ENCODE assay signal across 8 mouse cellular contexts in genomic region chr9:50452303-50452775, GRCm38 (mm10). TPM values are rescaled to one million over a fixed set of nuclear protein-coding genes. Genes with fewer than 3 reads are reported as not detected.
DNase-seq lines count a peak whose midpoint lies in the region; ATAC-seq lines count a peak whose summit lies in the region.

No protein-coding gene starts in this region.

- no peak overlapping the region for H3K9ac ChIP-seq in heart, embryonic 15.5 days
- H3K9ac ChIP-seq in liver, embryonic 12.5 days: peak overlapping the region; percentile 44
- H3K9ac ChIP-seq in stomach, embryonic 14.5 days (replicated peaks; ENCODE audit: low read depth, low read length): no peak overlapping the region

- H3K27ac ChIP-seq in brown adipose tissue, adult 24 weeks (replicated peaks; ENCODE audit: low read depth, low read length): no peak overlapping the region
- no peak overlapping the region for H3K27ac ChIP-seq in heart, embryonic 15.5 days
- peak overlapping the region; percentile 56; the same call in 1 of the 2 replicates for H3K27ac ChIP-seq in liver, embryonic 12.5 days
- H3K27ac ChIP-seq in stomach, embryonic 14.5 days (ENCODE audit: low read length): no peak overlapping the region

- H3K36me3 ChIP-seq in heart, embryonic 15.5 days: no peaks in the 10 kb centered on the region
- H3K36me3 ChIP-seq in liver, embryonic 12.5 days: no peaks in the 10 kb centered on the region
- H3K36me3 ChIP-seq in stomach, embryonic 14.5 days (ENCODE audit: control insufficient read depth, insufficient read depth, low read length): no peaks in the 10 kb centered on the region

- DNase-seq in fibroblast of lung, adult 2 months (ENCODE audit: low read depth): peak; percentile 49
- peak; percentile 90 for DNase-seq in kidney, postnatal 14 days
- DNase-seq in natural killer cell, adult 2 months (ENCODE audit: low spot score in 2 of 2): peak; percentile 79 to 82

- no peaks in the 10 kb centered on the region for H3K27me3 ChIP-seq in heart, embryonic 15.5 days
- no peaks in the 10 kb centered on the region for H3K27me3 ChIP-seq in liver, embryonic 12.5 days (replicated peaks)
- H3K27me3 ChIP-seq in stomach, embryonic 14.5 days (ENCODE audit: control insufficient read depth, insufficient read depth, low read length): no peaks in the 10 kb centered on the region

- H3K9me3 ChIP-seq in heart, embryonic 15.5 days (replicated peaks): no peaks in the 10 kb centered on the region
- H3K9me3 ChIP-seq in liver, embryonic 12.5 days (replicated peaks): no peaks in the 10 kb centered on the region
- H3K9me3 ChIP-seq in stomach, embryonic 14.5 days (ENCODE audit: control insufficient read depth, low read depth, low read length): no peaks in the 10 kb centered on the region

- peak overlapping the region; percentile 38 for H3K4me2 ChIP-seq in heart, embryonic 15.5 days
- H3K4me2 ChIP-seq in liver, embryonic 12.5 days: peak overlapping the region; percentile 62
- H3K4me2 ChIP-seq in stomach, embryonic 14.5 days (replicated peaks; ENCODE audit: low read depth, low read length): peak overlapping the region; percentile 18

- ATAC-seq in CD4-positive, CD25-positive, alpha-beta regulatory T cell, adult 4 months: peak; percentile 87
- 0 out of 2 replicates have a peak, but pooled peaks have one; percentile 35 for ATAC-seq in heart, embryonic 15.5 days (replicated peaks; ENCODE audit: insufficient number of reproducible peaks, insufficient read depth, low FRiP score, low read depth)
- peak; percentile 70 for ATAC-seq in liver, embryonic 12.5 days
- ATAC-seq in stomach, embryonic 14.5 days (ENCODE audit: insufficient number of reproducible peaks, insufficient read depth, low FRiP score, low read depth): no peak

- 0 out of 2 replicates have a peak overlapping the region, but pooled peaks have one; percentile 4 for H3K4me3 ChIP-seq in brown adipose tissue, adult 24 weeks (ENCODE audit: insufficient read depth, low read depth, low read length)
- 0 out of 2 replicates have a peak overlapping the region, but pooled peaks have one; percentile 2 for H3K4me3 ChIP-seq in heart, embryonic 15.5 days
- peak overlapping the region; percentile 6 for H3K4me3 ChIP-seq in liver, embryonic 12.5 days
- H3K4me3 ChIP-seq in stomach, embryonic 14.5 days (ENCODE audit: low read depth, low read length): no peak overlapping the region

- 14% methylated on average over 10 of the region's 10 CpGs for WGBS in heart, embryonic 15.5 days
- WGBS in liver, embryonic 12.5 days (ENCODE audit: insufficient replicate concordance): 7% methylated on average over 10 of the region's 10 CpGs
- WGBS in stomach, embryonic 14.5 days: 20% methylated on average over 10 of the region's 10 CpGs

- H3K4me1 ChIP-seq in brown adipose tissue, adult 24 weeks (ENCODE audit: control insufficient read depth, insufficient read depth, insufficient read length, low read length): no peaks in the 10 kb centered on the region
- H3K4me1 ChIP-seq in heart, embryonic 15.5 days (replicated peaks): 0 out of 2 replicates have a peak, but pooled peaks cover 3% of the 10 kb centered on the region
- H3K4me1 ChIP-seq in liver, embryonic 12.5 days: peaks cover 27% of the 10 kb centered on the region
- no peaks in the 10 kb centered on the region; the same call in 1 of the 2 replicates for H3K4me1 ChIP-seq in stomach, embryonic 14.5 days (ENCODE audit: control insufficient read depth, insufficient read depth, low read length)

RNA-seq across cellular contexts. Expression of gene Plet1, which starts 42.0 kb away (rescaled TPM):
- under 1 TPM in 1 of 2 experiments, not detected in 1; 0.48 TPM for polyA plus RNA-seq in CD4-positive, CD25-positive, alpha-beta regulatory T cell, adult 4 months (2017; shearing (Covaris generic))
- not detected in 2 replicates for polyA plus RNA-seq in brown adipose tissue, adult 24 weeks (2012; ENCODE audit: insufficient read depth, insufficient read length, missing spikeins)
- 0.45 and 1.4 TPM in 2 replicates for polyA plus RNA-seq in heart, embryonic 15.5 days (2015; fragmentation: Nextera tagmentation; extraction: Ambion mirVana)
- 0.15 and 0.23 TPM in 2 replicates for polyA plus RNA-seq in liver, embryonic 12.5 days (2016; fragmentation: Nextera tagmentation; extraction: Ambion mirVana)
- 2.4 and 4.8 TPM in 2 replicates for polyA plus RNA-seq in stomach, embryonic 14.5 days (2014; fragmentation: Nextera tagmentation; extraction: Ambion mirVana)
